Mouse (Mus musculus) adrenal gland, postnatal 25 days (tissue): ENCODE data around the gene Mrgpra3. TPM values are rescaled to one million over a fixed set of nuclear protein-coding genes. Genes with fewer than 3 reads are reported as not detected.

Source experiments
- DNase-seq: peaks from one replicate; pipeline ENCODE4 v3.0.0; 2021; ENCODE audit warnings: mixed read lengths
- long read RNA-seq: library from polyadenylated mRNA; stranded (forward); transcript quantifications from one replicate; pipeline ENCODE4 v2.0.0, GENCODE M21; 2021
- total RNA-seq: library from RNA; stranded (reverse); gene quantifications from 2 replicates; pipeline ENCODE4 v1.2.3, GENCODE M21; 2021

The Mrgpra3 gene
- total RNA-seq = not detected in 2 replicates
- long read RNA-seq = 0 reads

- no peak for DNase-seq
Observed at GRCm38 (mm10) chr7:47601272-47601671, at the start of gene Mrgpra3. Mrgpra3 (minus strand) TSS chr7:47601372.

Other genes starting within 250 kb of the Mrgpra3 start
- gene Mrgpra1, start 247.1 kb downstream of the Mrgpra3 start, total RNA-seq = not detected in 2 replicates
- not detected in 2 replicates for gene Mrgpra2a, start 149.2 kb downstream of the Mrgpra3 start, total RNA-seq
- not detected in 2 replicates for gene Mrgpra2b, start 72.5 kb downstream of the Mrgpra3 start, total RNA-seq